Mouse (Mus musculus) liver, adult (tissue): ENCODE results near the gene F3.

Experiments
- GATA4 ChIP-seq: IDR thresholded peaks from 2 replicates; pipeline ENCODE4 v1.6.1; 2014; ENCODE audit warnings: mild to moderate bottlenecking, low read length; ENCODE audit not compliant: insufficient replicate concordance

F3 gene

GRCm38 (mm10) chr3:121699401-121699800 lies 23.9 kb upstream of the F3 start:
- TF ChIP-seq GATA4: no peak

GRCm38 (mm10) chr3:121699849-121700248 lies 23.5 kb upstream of the F3 start:
- no peak for TF ChIP-seq GATA4

GRCm38 (mm10) chr3:121700364-121700952 lies 22.9 kb upstream of the F3 start:
- TF ChIP-seq GATA4: no peak

- no peak for TF ChIP-seq GATA4
Observed at GRCm38 (mm10) chr3:121703155-121703879, 20.0 kb upstream of the F3 start.

GRCm38 (mm10) chr3:121703880-121704243 lies 19.5 kb upstream of the F3 start:
- no peak for TF ChIP-seq GATA4

GRCm38 (mm10) chr3:121706087-121706486 lies 17.2 kb upstream of the F3 start:
- TF ChIP-seq GATA4: no peak

GRCm38 (mm10) chr3:121707106-121707505 lies 16.2 kb upstream of the F3 start:
- TF ChIP-seq GATA4: no peak

- no peak for TF ChIP-seq GATA4
Observed at GRCm38 (mm10) chr3:121710894-121711531, 12.3 kb upstream of the F3 start.

- TF ChIP-seq GATA4: no peak
Observed at GRCm38 (mm10) chr3:121712222-121712621, 11.1 kb upstream of the F3 start.

- TF ChIP-seq GATA4: no peak; the same call in 1 of the 2 replicates
Observed at GRCm38 (mm10) chr3:121713151-121713701, 10.1 kb upstream of the F3 start.

GRCm38 (mm10) chr3:121713816-121714215 lies 9.5 kb upstream of the F3 start:
- no peak for TF ChIP-seq GATA4

- TF ChIP-seq GATA4: no peak
Observed at GRCm38 (mm10) chr3:121714461-121714860, 8.9 kb upstream of the F3 start.

GRCm38 (mm10) chr3:121715336-121715735 lies 8.0 kb upstream of the F3 start:
- TF ChIP-seq GATA4: no peak

- no peak for TF ChIP-seq GATA4
Observed at GRCm38 (mm10) chr3:121715741-121716459, 7.4 kb upstream of the F3 start.

GRCm38 (mm10) chr3:121716480-121716879 lies 6.9 kb upstream of the F3 start:
- no peak for TF ChIP-seq GATA4
